Mouse (Mus musculus): ENCODE data around the gene Rasgrp4.

DNA sequence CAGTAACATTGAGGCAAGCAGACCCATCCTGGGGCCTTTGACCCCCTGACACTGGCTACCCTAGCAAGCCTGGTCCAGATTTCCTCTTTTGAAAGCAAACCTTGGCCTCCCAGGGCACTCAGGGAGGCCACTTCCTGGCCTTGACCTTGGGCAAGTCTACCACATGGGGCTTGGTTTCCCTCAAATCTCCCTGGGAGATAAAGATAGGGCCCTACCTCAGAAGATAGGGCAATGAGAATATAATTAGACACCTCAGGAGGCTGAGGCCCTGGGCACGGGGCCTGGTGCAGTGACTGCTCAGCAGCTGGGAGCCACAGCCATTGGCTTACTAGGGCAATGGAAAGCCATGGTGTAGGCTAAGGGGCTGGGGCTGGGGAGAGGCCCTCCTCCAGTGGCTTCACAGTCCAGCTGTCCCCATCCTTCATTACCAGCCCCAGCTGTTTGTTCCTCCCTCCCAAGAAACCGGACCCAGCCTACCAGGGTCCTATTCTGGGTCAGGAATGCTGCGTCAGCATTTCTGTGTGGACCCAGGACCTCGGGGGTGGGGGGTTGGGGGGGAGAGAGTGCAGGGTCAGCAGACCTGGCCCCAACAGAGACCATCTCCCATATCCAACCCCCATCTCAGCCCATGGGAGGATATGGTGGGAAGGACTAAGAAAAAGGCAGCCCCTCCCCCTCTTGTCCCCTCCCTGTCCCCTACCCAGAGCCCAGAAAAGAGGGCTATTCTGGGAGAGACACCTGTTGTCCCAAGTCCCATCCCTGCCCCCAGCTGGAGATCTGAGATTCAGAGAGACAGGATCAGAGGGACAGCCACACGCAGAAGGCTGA lies 10.9 kb upstream of the Rasgrp4 start:
- TF ChIP-seq CTCF (IDR thresholded peaks at IDR 0.05; ENCODE audit: low read depth): no peak
- TF ChIP-seq EP300 (IDR thresholded peaks at IDR 0.05; ENCODE audit: low read depth): no peak
